Mouse (Mus musculus): ENCODE data around the gene Sorbs2.

Sorbs2 gene

GRCm38 (mm10) chr8:45626406-45626805 is 118.8 kb downstream of the Sorbs2 start:
- DNase-seq (ENCODE audit: low read depth, low spot score) = no peak

- peak; percentile 91 for DNase-seq (ENCODE audit: low read depth, low spot score)
Measured at GRCm38 (mm10) chr8:45627246-45628241, 120.0 kb downstream of the Sorbs2 start.

GRCm38 (mm10) chr8:45628421-45629065 is 121.0 kb downstream of the Sorbs2 start:
- DNase-seq (ENCODE audit: low read depth, low spot score) = no peak

GRCm38 (mm10) chr8:45629066-45629430 is 121.5 kb downstream of the Sorbs2 start:
- DNase-seq (ENCODE audit: low read depth, low spot score) = no peak

- no peak for DNase-seq (ENCODE audit: low read depth, low spot score)
Measured at GRCm38 (mm10) chr8:45631023-45631422, 123.4 kb downstream of the Sorbs2 start.

GRCm38 (mm10) chr8:45635155-45635554 is 127.6 kb downstream of the Sorbs2 start:
- DNase-seq (ENCODE audit: low read depth, low spot score) = no peak

GRCm38 (mm10) chr8:45637745-45638144 is 130.2 kb downstream of the Sorbs2 start:
- no peak for DNase-seq (ENCODE audit: low read depth, low spot score)

GRCm38 (mm10) chr8:45639444-45639843 is 131.9 kb downstream of the Sorbs2 start:
- no peak for DNase-seq (ENCODE audit: low read depth, low spot score)

- DNase-seq (ENCODE audit: low read depth, low spot score) = no peak
Measured at GRCm38 (mm10) chr8:45644651-45645050, 137.1 kb downstream of the Sorbs2 start.

- no peak for DNase-seq (ENCODE audit: low read depth, low spot score)
Measured at GRCm38 (mm10) chr8:45649063-45649462, 141.5 kb downstream of the Sorbs2 start.

GRCm38 (mm10) chr8:45649966-45650365 is 142.4 kb downstream of the Sorbs2 start:
- DNase-seq (ENCODE audit: low read depth, low spot score) = no peak

- DNase-seq (ENCODE audit: low read depth, low spot score) = no peak
Measured at GRCm38 (mm10) chr8:45658021-45658420, 150.4 kb downstream of the Sorbs2 start.

- no peak for DNase-seq (ENCODE audit: low read depth, low spot score)
Measured at GRCm38 (mm10) chr8:45658458-45659325, 151.1 kb downstream of the Sorbs2 start.

- DNase-seq (ENCODE audit: low read depth, low spot score) = no peak
Measured at GRCm38 (mm10) chr8:45659473-45659872, 151.9 kb downstream of the Sorbs2 start.

GRCm38 (mm10) chr8:45660570-45660969 is 153.0 kb downstream of the Sorbs2 start:
- DNase-seq (ENCODE audit: low read depth, low spot score) = no peak

GRCm38 (mm10) chr8:45661605-45662004 is 154.0 kb downstream of the Sorbs2 start:
- DNase-seq (ENCODE audit: low read depth, low spot score) = no peak

- DNase-seq (ENCODE audit: low read depth, low spot score) = no peak
Measured at GRCm38 (mm10) chr8:45666221-45666620, 158.6 kb downstream of the Sorbs2 start.

- no peak for DNase-seq (ENCODE audit: low read depth, low spot score)
Measured at GRCm38 (mm10) chr8:45673149-45673548, 165.6 kb downstream of the Sorbs2 start.

GRCm38 (mm10) chr8:45675821-45676279 is 168.3 kb downstream of the Sorbs2 start:
- no peak for DNase-seq (ENCODE audit: low read depth, low spot score)

- DNase-seq (ENCODE audit: low read depth, low spot score) = no peak
Measured at GRCm38 (mm10) chr8:45677114-45677853, 169.7 kb downstream of the Sorbs2 start.

GRCm38 (mm10) chr8:45677854-45678241 is 170.3 kb downstream of the Sorbs2 start:
- DNase-seq (ENCODE audit: low read depth, low spot score) = no peak

All from A20 (cell line).